Mouse (Mus musculus): ENCODE measurements around the gene Hcrtr1. TPM values are rescaled to one million over a fixed set of nuclear protein-coding genes. Genes with fewer than 3 reads are reported as not detected.

The Hcrtr1 gene
- polyA plus RNA-seq, 1 experiment from 2014 or later = 0.50 TPM

- Histone ChIP-seq H3K36me3 (0 out of 2 replicates have a peak, but pooled peaks cover 8% of the 10 kb centered on the region), H3K9ac (no peak overlapping the region), H3K4me2 (no peak overlapping the region), H3K4me3 (no peak overlapping the region), H3K4me1 (peaks cover 26% of the 10 kb centered on the region), H3K27me3 (no peaks in the 10 kb centered on the region), H3K9me3 (no peaks in the 10 kb centered on the region), H3K27ac (no peak overlapping the region)
- no peak for ATAC-seq (ENCODE audit: borderline replicate concordance, extremely low read depth, low FRiP score, low TSS enrichment)
- 59% methylated on average over 7 of the region's 7 CpGs for WGBS
Observed at GRCm38 (mm10) chr4:130112299-130112698, 26.9 kb downstream of the Hcrtr1 start.

GRCm38 (mm10) chr4:130110091-130110490, 29.1 kb downstream of the Hcrtr1 start:
- ATAC-seq (ENCODE audit: borderline replicate concordance, extremely low read depth, low FRiP score, low TSS enrichment) = no peak
- H3K4me2 ChIP-seq = no peak overlapping the region

DNA sequence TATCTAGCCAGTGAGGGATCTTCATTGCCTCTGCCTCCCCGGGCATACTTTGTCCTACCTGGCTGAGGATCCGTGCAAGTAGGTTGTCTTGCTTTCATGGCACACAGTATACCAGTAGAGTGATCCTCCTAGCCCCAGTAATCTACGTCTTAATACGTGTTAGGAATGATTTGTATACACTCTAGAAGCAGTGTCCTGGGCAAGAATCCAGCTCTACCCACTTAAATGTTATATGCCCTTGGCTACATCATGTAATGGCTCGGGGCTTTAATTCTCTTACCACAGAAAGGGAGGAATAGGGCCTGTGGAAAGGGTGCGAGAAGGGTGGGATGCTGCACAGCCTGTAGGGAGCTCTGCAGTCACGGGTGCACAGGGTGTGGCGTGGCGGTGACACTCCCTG, 29.5 kb downstream of the Hcrtr1 start:
- no peak overlapping the region for H3K4me2 ChIP-seq
- H3K27ac ChIP-seq = no peak overlapping the region
- no peaks in the 10 kb centered on the region for H3K9me3 ChIP-seq
- peaks cover 29% of the 10 kb centered on the region for H3K4me1 ChIP-seq
- no peak overlapping the region for H3K9ac ChIP-seq
- WGBS = 77% methylated on average over 9 of the region's 9 CpGs
- no peak overlapping the region for H3K4me3 ChIP-seq
- H3K36me3 ChIP-seq = 0 out of 2 replicates have a peak, but pooled peaks cover under 1% of the 10 kb centered on the region
- ATAC-seq (ENCODE audit: borderline replicate concordance, extremely low read depth, low FRiP score, low TSS enrichment) = no peak
- no peaks in the 10 kb centered on the region for H3K27me3 ChIP-seq

More at GRCm38 (mm10) chr4:130110091-130110490, 29.1 kb downstream of the Hcrtr1 start:
- no peaks in the 10 kb centered on the region for H3K9me3 ChIP-seq
- H3K4me1 ChIP-seq = peaks cover 29% of the 10 kb centered on the region
- no peaks in the 10 kb centered on the region for H3K27me3 ChIP-seq
- 0 out of 2 replicates have a peak, but pooled peaks cover 3% of the 10 kb centered on the region for H3K36me3 ChIP-seq
- no peak overlapping the region for H3K27ac ChIP-seq
- H3K4me3 ChIP-seq = no peak overlapping the region
- 81% methylated on average over 7 of the region's 7 CpGs for WGBS
- H3K9ac ChIP-seq = no peak overlapping the region

- no peak for ATAC-seq (ENCODE audit: borderline replicate concordance, extremely low read depth, low FRiP score, low TSS enrichment)
- Histone ChIP-seq H3K27me3 (no peaks in the 10 kb centered on the region), H3K9ac (0 out of 2 replicates have a peak overlapping the region, but pooled peaks have one; percentile 3), H3K27ac (peak overlapping the region; percentile 82; the same call in 1 of the 2 replicates), H3K4me2 (peak overlapping the region; percentile 59), H3K9me3 (no peaks in the 10 kb centered on the region), H3K4me3 (no peak overlapping the region; the same call in 1 of the 2 replicates), H3K36me3 (no peaks in the 10 kb centered on the region), H3K4me1 (peaks cover 29% of the 10 kb centered on the region)
- 78% methylated on average over 3 of the region's 3 CpGs for WGBS
Observed at GRCm38 (mm10) chr4:130108929-130109328, 30.2 kb downstream of the Hcrtr1 start.

GRCm38 (mm10) chr4:130107444-130108131, 31.6 kb downstream of the Hcrtr1 start:
- Histone ChIP-seq H3K4me1 (peaks cover 30% of the 10 kb centered on the region), H3K9ac (peak overlapping the region; percentile 62), H3K4me3 (peak overlapping the region; percentile 71), H3K4me2 (peak overlapping the region; percentile 59), H3K27me3 (no peaks in the 10 kb centered on the region), H3K9me3 (no peaks in the 10 kb centered on the region), H3K27ac (peak overlapping the region; percentile 82), H3K36me3 (no peaks in the 10 kb centered on the region)
- under 1% methylated on average over 39 of the region's 39 CpGs for WGBS
- peak; percentile 93 for ATAC-seq (ENCODE audit: borderline replicate concordance, extremely low read depth, low FRiP score, low TSS enrichment)

DNA sequence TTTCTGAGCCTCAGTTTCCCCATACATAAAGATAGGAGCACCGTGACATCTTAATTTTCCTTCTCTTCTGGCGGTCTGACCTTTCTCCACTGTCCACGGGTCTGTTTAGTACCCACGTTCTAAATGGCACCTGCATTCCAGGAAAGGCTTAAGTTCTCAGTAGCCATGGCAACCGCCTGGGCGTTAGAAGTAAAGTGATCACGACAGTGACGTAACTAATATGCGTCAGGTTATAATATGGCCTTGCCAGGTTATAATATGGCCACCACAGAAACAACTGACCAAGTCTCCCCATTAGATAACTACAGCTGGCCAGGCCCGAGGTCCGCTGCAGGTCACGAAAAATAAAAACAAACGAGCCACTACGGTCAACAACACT, 32.1 kb downstream of the Hcrtr1 start:
- ATAC-seq (ENCODE audit: borderline replicate concordance, extremely low read depth, low FRiP score, low TSS enrichment) = no peak
- H3K9me3 ChIP-seq = no peaks in the 10 kb centered on the region
- no peaks in the 10 kb centered on the region for H3K36me3 ChIP-seq
- no peak overlapping the region for H3K9ac ChIP-seq
- peak overlapping the region; percentile 82 for H3K27ac ChIP-seq
- peak overlapping the region; percentile 49 for H3K4me2 ChIP-seq
- peak overlapping the region; percentile 71 for H3K4me3 ChIP-seq
- no peaks in the 10 kb centered on the region for H3K27me3 ChIP-seq
- H3K4me1 ChIP-seq = peaks cover 35% of the 10 kb centered on the region
- WGBS = 10% methylated on average over 14 of the region's 14 CpGs

GRCm38 (mm10) chr4:130104584-130104983, 34.6 kb downstream of the Hcrtr1 start:
- Histone ChIP-seq H3K9me3 (no peaks in the 10 kb centered on the region), H3K27ac (no peak overlapping the region), H3K4me3 (no peak overlapping the region), H3K9ac (no peak overlapping the region), H3K36me3 (no peaks in the 10 kb centered on the region), H3K4me2 (no peak overlapping the region), H3K27me3 (no peaks in the 10 kb centered on the region), H3K4me1 (peaks cover 51% of the 10 kb centered on the region)
- WGBS = 75% methylated on average over 4 of the region's 4 CpGs
- ATAC-seq (ENCODE audit: borderline replicate concordance, extremely low read depth, low FRiP score, low TSS enrichment) = no peak

DNA sequence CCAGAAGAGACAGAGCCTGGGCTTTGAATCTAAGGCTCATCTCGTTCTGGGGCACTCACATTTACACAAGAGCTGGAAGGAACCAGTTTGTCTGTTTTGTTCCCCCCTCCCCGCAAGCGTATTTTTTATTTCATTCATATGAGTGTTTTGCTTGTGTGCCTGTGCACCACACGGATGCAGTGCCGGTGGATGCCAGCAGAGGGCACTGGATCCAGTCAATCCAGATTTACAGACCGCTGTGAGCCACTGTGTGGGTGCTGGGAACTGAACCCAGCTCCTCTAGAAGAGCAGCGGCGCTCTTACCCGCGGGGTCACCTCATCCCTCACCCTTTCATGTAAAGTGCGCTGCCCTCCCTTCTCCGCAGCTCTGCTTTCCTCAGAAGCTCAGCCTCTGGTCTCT, 35.5 kb downstream of the Hcrtr1 start:
- H3K27me3 ChIP-seq = no peaks in the 10 kb centered on the region
- ATAC-seq (ENCODE audit: borderline replicate concordance, extremely low read depth, low FRiP score, low TSS enrichment) = no peak
- H3K9me3 ChIP-seq = no peaks in the 10 kb centered on the region
- 73% methylated on average over 12 of the region's 12 CpGs for WGBS
- no peak overlapping the region for H3K27ac ChIP-seq
- H3K4me2 ChIP-seq = no peak overlapping the region
- H3K9ac ChIP-seq = no peak overlapping the region
- H3K36me3 ChIP-seq = no peaks in the 10 kb centered on the region
- no peak overlapping the region for H3K4me3 ChIP-seq
- peaks cover 44% of the 10 kb centered on the region for H3K4me1 ChIP-seq

DNA sequence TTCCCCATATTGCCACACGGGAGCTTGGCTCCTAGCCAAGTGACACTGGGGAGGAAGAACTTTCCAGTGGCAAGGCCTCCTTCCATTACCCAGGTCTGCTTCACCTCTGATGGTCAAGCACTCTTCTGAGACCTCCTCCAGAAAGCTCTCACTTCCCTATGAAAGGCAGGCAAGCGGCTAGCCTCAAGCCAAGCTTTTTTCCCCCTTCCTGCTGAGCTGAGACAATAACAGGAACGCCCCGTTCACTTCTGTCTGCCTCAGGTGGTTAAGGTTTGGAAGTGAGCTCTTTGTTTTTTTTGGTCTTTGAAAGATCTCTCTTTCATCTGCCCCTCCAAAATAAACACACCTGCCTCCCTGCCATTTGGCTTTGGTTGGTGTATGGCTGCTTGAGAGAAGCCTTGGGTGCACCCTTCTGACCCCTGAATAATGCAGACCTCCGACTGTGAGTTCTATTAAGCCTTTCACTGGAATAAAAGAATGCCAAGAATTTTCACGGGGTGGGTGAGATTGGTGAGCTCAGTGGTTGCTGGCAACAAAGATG, 37.0 kb downstream of the Hcrtr1 start, which contains the start of gene Pef1:
Pef1 (plus strand) TSS at position 448 of the 541 bp plus-strand sequence.
- WGBS = 6% methylated on average over 6 of the region's 6 CpGs
- no peaks in the 10 kb centered on the region for H3K9me3 ChIP-seq
- H3K27ac ChIP-seq = peak within 1 kb of the TSS; percentile 83
- no peak within 1 kb of the TSS for H3K4me3 ChIP-seq
- H3K4me1 ChIP-seq = peaks cover 36% of the 10 kb centered on the region
- H3K36me3 ChIP-seq = no peaks in the 10 kb centered on the region
- peak within 1 kb of the TSS; percentile 26; the same call in 1 of the 2 replicates for H3K4me2 ChIP-seq
- ATAC-seq (ENCODE audit: borderline replicate concordance, extremely low read depth, low FRiP score, low TSS enrichment) = peak; percentile 39
- no peak within 1 kb of the TSS for H3K9ac ChIP-seq
- H3K27me3 ChIP-seq = no peaks in the 10 kb centered on the region

- Histone ChIP-seq H3K9me3 (no peaks in the 10 kb centered on the region), H3K36me3 (no peaks in the 10 kb centered on the region), H3K4me3 (no peak overlapping the region), H3K27ac (peak overlapping the region; percentile 83; the same call in 1 of the 2 replicates), H3K27me3 (no peaks in the 10 kb centered on the region), H3K9ac (no peak overlapping the region), H3K4me2 (peak overlapping the region; percentile 26; the same call in 1 of the 2 replicates), H3K4me1 (peaks cover 33% of the 10 kb centered on the region)
- 37% methylated on average over 8 of the region's 8 CpGs for WGBS
- no peak for ATAC-seq (ENCODE audit: borderline replicate concordance, extremely low read depth, low FRiP score, low TSS enrichment)
Observed at GRCm38 (mm10) chr4:130101183-130101582, 38.0 kb downstream of the Hcrtr1 start.

DNA sequence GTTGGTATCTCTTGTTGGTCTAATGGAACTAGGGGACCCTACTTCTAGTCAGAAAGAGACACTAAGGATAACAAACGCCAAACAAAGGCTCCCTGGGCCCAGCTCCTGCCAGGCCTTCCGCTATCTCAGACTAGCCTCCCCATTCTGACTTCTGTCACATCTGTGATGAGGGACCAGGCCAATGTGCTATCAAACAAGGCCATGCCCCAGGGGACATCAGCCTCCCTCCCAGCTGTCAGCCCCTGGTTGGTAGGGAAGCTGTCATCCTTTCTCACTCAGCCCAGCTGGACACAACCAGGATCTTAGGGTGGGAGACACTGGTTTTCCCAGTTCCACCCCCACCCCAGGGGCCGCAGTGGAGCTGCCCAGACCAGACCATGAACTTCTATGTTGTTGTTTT, 44.0 kb downstream of the Hcrtr1 start:
- H3K4me2 ChIP-seq = no peak overlapping the region
- H3K27me3 ChIP-seq = no peaks in the 10 kb centered on the region
- H3K9ac ChIP-seq = no peak overlapping the region
- H3K9me3 ChIP-seq = no peaks in the 10 kb centered on the region
- H3K36me3 ChIP-seq = no peaks in the 10 kb centered on the region
- ATAC-seq (ENCODE audit: borderline replicate concordance, extremely low read depth, low FRiP score, low TSS enrichment) = no peak
- peaks cover 8% of the 10 kb centered on the region for H3K4me1 ChIP-seq
- H3K4me3 ChIP-seq = no peak overlapping the region
- 62% methylated on average over 3 of the region's 3 CpGs for WGBS
- no peak overlapping the region for H3K27ac ChIP-seq

- Histone ChIP-seq H3K4me3 (no peak overlapping the region), H3K9me3 (no peaks in the 10 kb centered on the region), H3K36me3 (no peaks in the 10 kb centered on the region), H3K27me3 (0 out of 2 replicates have a peak, but pooled peaks cover 4% of the 10 kb centered on the region), H3K27ac (no peak overlapping the region), H3K9ac (no peak overlapping the region), H3K4me1 (0 out of 2 replicates have a peak, but pooled peaks cover 7% of the 10 kb centered on the region), H3K4me2 (no peak overlapping the region)
- peak; percentile 12; the same call in 1 of the 2 replicates for ATAC-seq (ENCODE audit: borderline replicate concordance, extremely low read depth, low FRiP score, low TSS enrichment)
- 17% methylated on average over 7 of the region's 7 CpGs for WGBS
Observed at GRCm38 (mm10) chr4:130087293-130087692, 51.9 kb downstream of the Hcrtr1 start.
